Mouse (Mus musculus) adrenal gland, postnatal 10 days (tissue): Measurements from ENCODE around the gene Slain2. TPM values are rescaled to one million over a fixed set of nuclear protein-coding genes. Genes with fewer than 3 reads are reported as not detected.

Experiments used
- DNase-seq: peaks from one replicate; pipeline ENCODE4 v3.0.0; 2021; ENCODE audit warnings: mixed read lengths
- long read RNA-seq, 2 experiments: library from polyadenylated mRNA; stranded (forward); transcript quantifications; one replicate each; pipeline ENCODE4 v2.0.0; 2021
- total RNA-seq, 2 experiments: library from RNA; stranded (reverse); gene quantifications; 2 replicates each; pipeline ENCODE4 v1.2.3; 2021

The Slain2 gene
- 10 to 100 TPM; 56.1 to 59.8 TPM for total RNA-seq
- long read RNA-seq, experiment 1, full-length matches to known transcripts = 24 of 45 reads
- long read RNA-seq, experiment 1, partial matches to known transcripts = 6 of 45 reads
- long read RNA-seq, experiment 1, other reads (novel, unspliced or antisense) = 15 of 45 reads
- long read RNA-seq, experiment 2, full-length matches to known transcripts = 29 of 38 reads
- long read RNA-seq, experiment 2, partial matches to known transcripts = 0 of 38 reads
- long read RNA-seq, experiment 2, other reads (novel, unspliced or antisense) = 9 of 38 reads

GRCm38 (mm10) chr5:72913648-72914557, at the start of gene Slain2:
Gene Slain2 (plus strand): TSS chr5:72914304.
- peak; percentile 100 for DNase-seq

GRCm38 (mm10) chr5:72864654-72865178, 49.4 kb upstream of the Slain2 start:
- no peak for DNase-seq

- no peak for DNase-seq
These were observed 47.7 kb upstream of the Slain2 start for GRCm38 (mm10) chr5:72866260-72866905.

- DNase-seq = no peak
These were observed 47.0 kb upstream of the Slain2 start for GRCm38 (mm10) chr5:72867036-72867672.

- peak; percentile 98 for DNase-seq
These were observed 45.8 kb upstream of the Slain2 start, which contains the start of gene Tec for GRCm38 (mm10) chr5:72868091-72868875. Gene Tec (minus strand): TSS chr5:72868483.

GRCm38 (mm10) chr5:72869779-72870608, 44.1 kb upstream of the Slain2 start:
- no peak for DNase-seq

- no peak for DNase-seq
These were observed 43.0 kb upstream of the Slain2 start for GRCm38 (mm10) chr5:72871114-72871513.

GRCm38 (mm10) chr5:72879736-72880135, 34.4 kb upstream of the Slain2 start:
- no peak for DNase-seq

- DNase-seq = no peak
These were observed 32.2 kb upstream of the Slain2 start for GRCm38 (mm10) chr5:72881748-72882411.

- DNase-seq = no peak
These were observed 31.7 kb upstream of the Slain2 start for GRCm38 (mm10) chr5:72882412-72882765.

- DNase-seq = no peak
These were observed 30.4 kb upstream of the Slain2 start for GRCm38 (mm10) chr5:72883706-72884105.

- no peak for DNase-seq
These were observed 27.5 kb upstream of the Slain2 start for GRCm38 (mm10) chr5:72886458-72887222.

- DNase-seq = no peak
These were observed 25.8 kb upstream of the Slain2 start for GRCm38 (mm10) chr5:72888260-72888659.

GRCm38 (mm10) chr5:72891534-72891933, 22.6 kb upstream of the Slain2 start:
- peak; percentile 64 for DNase-seq

GRCm38 (mm10) chr5:72893987-72894386, 20.1 kb upstream of the Slain2 start:
- DNase-seq = no peak

- no peak for DNase-seq
These were observed 18.8 kb upstream of the Slain2 start for GRCm38 (mm10) chr5:72895261-72895660.

- no peak for DNase-seq
These were observed 17.4 kb upstream of the Slain2 start for GRCm38 (mm10) chr5:72896478-72897279.

GRCm38 (mm10) chr5:72897998-72898397, 16.1 kb upstream of the Slain2 start:
- DNase-seq = no peak
